Mouse (Mus musculus): Measurements from ENCODE around the gene Lrrc75b.

DNA sequence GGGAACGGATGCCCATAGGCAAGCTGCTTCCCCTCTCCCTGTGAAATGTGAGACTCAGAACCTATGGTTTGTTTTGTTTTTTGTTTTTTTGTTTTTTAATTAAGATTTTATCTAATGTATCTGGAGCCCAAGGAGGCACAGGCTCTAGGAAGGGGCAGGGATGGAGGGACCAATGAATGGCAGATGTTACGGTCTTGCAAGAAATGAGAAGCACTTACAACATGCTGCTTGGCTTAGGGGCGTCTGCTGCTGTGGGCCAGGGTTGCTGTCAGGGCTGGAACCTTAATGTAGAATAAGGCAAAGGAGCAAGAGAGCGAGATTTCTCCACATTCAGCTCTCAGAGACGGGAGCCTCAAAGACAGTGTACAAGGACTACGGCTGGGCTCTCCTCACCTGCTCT lies 4.6 kb downstream of the Lrrc75b start:
- TF ChIP-seq POLR2A (IDR thresholded peaks at IDR 0.05; ENCODE audit: control insufficient read depth in 1 of 2, insufficient read depth in 1 of 2, low read depth in 1 of 2, low read length in 2 of 2, poor library complexity in 1 of 2) (no peak), E2F4 (IDR thresholded peaks at IDR 0.05; ENCODE audit: borderline replicate concordance, low read depth, low read length) (no peak), ELF1 (IDR thresholded peaks at IDR 0.05; ENCODE audit: low read depth, low read length) (no peak), CHD2 (IDR thresholded peaks at IDR 0.05; ENCODE audit: low read length) (no peak), POLR2AphosphoS2 (IDR thresholded peaks at IDR 0.05; ENCODE audit: low read length) (no peak), EP300 (IDR thresholded peaks at IDR 0.05; ENCODE audit: low read depth in 1 of 2, low read length in 2 of 2) (no peak)
